Mouse (Mus musculus) kidney, postnatal 25 days (tissue): ENCODE data around the gene Stx2.

ENCODE experiments used
- DNase-seq, 2 experiments: peaks; one replicate each; pipeline ENCODE4 v3.0.0; 2021; ENCODE audit warnings: mixed read lengths in 2 of 2

Stx2 gene

GRCm38 (mm10) chr5:128952291-128953195 is 55.8 kb downstream of the Stx2 start:
- no peak for DNase-seq

- DNase-seq = no peak
These were observed 56.9 kb downstream of the Stx2 start for GRCm38 (mm10) chr5:128951472-128951871.

GRCm38 (mm10) chr5:128947093-128947492 is 61.3 kb downstream of the Stx2 start:
- peak; percentile 48 to 52 for DNase-seq

GRCm38 (mm10) chr5:128940436-128940835 is 67.9 kb downstream of the Stx2 start:
- DNase-seq = no peak

GRCm38 (mm10) chr5:128935359-128935899 is 72.9 kb downstream of the Stx2 start:
- DNase-seq = no peak
